Mouse (Mus musculus): ENCODE data around the gene Olfr961. TPM values are rescaled to one million over a fixed set of nuclear protein-coding genes. Genes with fewer than 3 reads are reported as not detected.

Olfr961 gene
- not detected for polyA plus RNA-seq (2014; fragmentation: Illumina TruSeq; extraction: RNeasy Lipid Tissue Mini Kit (QIAGEN cat#74804); ENCODE audit: low read depth, low replicate concordance)

GRCm38 (mm10) chr9:39644785-39645184 is at the start of gene Olfr961:
Olfr961 (plus strand) TSS chr9:39645085.

GRCm38 (mm10) chr9:39603999-39604453 is 40.9 kb upstream of the Olfr961 start, which contains the start of gene AW551984:
AW551984 (minus strand) TSS chr9:39604403.

DNA sequence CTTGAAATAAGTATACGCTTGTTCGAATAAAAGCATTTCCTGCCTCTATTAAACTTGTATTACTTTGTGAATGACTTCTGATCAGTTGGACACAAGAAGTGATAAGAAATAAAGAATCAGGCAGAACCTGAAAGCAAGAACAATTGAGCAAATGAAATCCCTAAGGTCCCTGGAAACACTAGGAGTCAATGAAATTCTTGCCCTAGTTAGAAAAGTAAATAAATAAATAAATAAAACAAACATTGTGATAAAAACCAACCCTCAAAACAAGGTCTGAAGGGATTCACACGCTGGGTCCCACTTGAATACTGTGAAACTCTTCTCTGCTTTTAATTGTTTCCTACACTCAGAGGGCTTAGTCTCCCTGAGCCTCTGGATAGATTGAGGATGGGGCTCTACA is 34.5 kb upstream of the Olfr961 start, which contains the start of gene Olfr148:
Gene Olfr148 (plus strand): TSS at position 301 of the 400 bp plus-strand sequence.

GRCm38 (mm10) chr9:39621073-39621472 is 23.8 kb upstream of the Olfr961 start, which contains the start of gene Olfr960:
Olfr960 (plus strand) TSS chr9:39621373.

GRCm38 (mm10) chr9:39666905-39667304 is 22.0 kb downstream of the Olfr961 start, which contains the start of gene Olfr963:
Olfr963 (plus strand) TSS chr9:39667205.

Other genes starting within 250 kb of the Olfr961 start
- gene Olfr952, start 217.9 kb upstream of the Olfr961 start, polyA plus RNA-seq (2014; fragmentation: Illumina TruSeq; extraction: RNeasy Lipid Tissue Mini Kit (QIAGEN cat#74804); ENCODE audit: low read depth, low replicate concordance), result not detected
- not detected for gene Olfr954, start 188.4 kb upstream of the Olfr961 start, polyA plus RNA-seq (2014; fragmentation: Illumina TruSeq; extraction: RNeasy Lipid Tissue Mini Kit (QIAGEN cat#74804); ENCODE audit: low read depth, low replicate concordance)
- not detected for gene Olfr955, start 173.1 kb upstream of the Olfr961 start, polyA plus RNA-seq (2014; fragmentation: Illumina TruSeq; extraction: RNeasy Lipid Tissue Mini Kit (QIAGEN cat#74804); ENCODE audit: low read depth, low replicate concordance)
- gene Olfr44, start 151.1 kb upstream of the Olfr961 start, polyA plus RNA-seq (2014; fragmentation: Illumina TruSeq; extraction: RNeasy Lipid Tissue Mini Kit (QIAGEN cat#74804); ENCODE audit: low read depth, low replicate concordance), result not detected
- not detected for gene Olfr957, start 129.3 kb upstream of the Olfr961 start, polyA plus RNA-seq (2014; fragmentation: Illumina TruSeq; extraction: RNeasy Lipid Tissue Mini Kit (QIAGEN cat#74804); ENCODE audit: low read depth, low replicate concordance)
- gene Olfr958, start 91.0 kb upstream of the Olfr961 start, polyA plus RNA-seq (2014; fragmentation: Illumina TruSeq; extraction: RNeasy Lipid Tissue Mini Kit (QIAGEN cat#74804); ENCODE audit: low read depth, low replicate concordance), result not detected
- gene Olfr959, start 69.5 kb upstream of the Olfr961 start, polyA plus RNA-seq (2014; fragmentation: Illumina TruSeq; extraction: RNeasy Lipid Tissue Mini Kit (QIAGEN cat#74804); ENCODE audit: low read depth, low replicate concordance), result not detected
- not detected for gene AW551984, start 40.7 kb upstream of the Olfr961 start, polyA plus RNA-seq (2014; fragmentation: Illumina TruSeq; extraction: RNeasy Lipid Tissue Mini Kit (QIAGEN cat#74804); ENCODE audit: low read depth, low replicate concordance)
- not detected for gene Olfr148, start 34.4 kb upstream of the Olfr961 start, polyA plus RNA-seq (2014; fragmentation: Illumina TruSeq; extraction: RNeasy Lipid Tissue Mini Kit (QIAGEN cat#74804); ENCODE audit: low read depth, low replicate concordance)
- gene Olfr960, start 23.7 kb upstream of the Olfr961 start, polyA plus RNA-seq (2014; fragmentation: Illumina TruSeq; extraction: RNeasy Lipid Tissue Mini Kit (QIAGEN cat#74804); ENCODE audit: low read depth, low replicate concordance), result not detected
- gene Olfr963, start 22.1 kb downstream of the Olfr961 start, polyA plus RNA-seq (2014; fragmentation: Illumina TruSeq; extraction: RNeasy Lipid Tissue Mini Kit (QIAGEN cat#74804); ENCODE audit: low read depth, low replicate concordance), result not detected
- not detected for gene Olfr149, start 62.0 kb downstream of the Olfr961 start, polyA plus RNA-seq (2014; fragmentation: Illumina TruSeq; extraction: RNeasy Lipid Tissue Mini Kit (QIAGEN cat#74804); ENCODE audit: low read depth, low replicate concordance)
- gene Olfr965, start 66.3 kb downstream of the Olfr961 start, polyA plus RNA-seq (2014; fragmentation: Illumina TruSeq; extraction: RNeasy Lipid Tissue Mini Kit (QIAGEN cat#74804); ENCODE audit: low read depth, low replicate concordance), result not detected
- gene Olfr150, start 85.9 kb downstream of the Olfr961 start, polyA plus RNA-seq (2014; fragmentation: Illumina TruSeq; extraction: RNeasy Lipid Tissue Mini Kit (QIAGEN cat#74804); ENCODE audit: low read depth, low replicate concordance), result not detected
- gene Olfr967, start 101.2 kb downstream of the Olfr961 start, polyA plus RNA-seq (2014; fragmentation: Illumina TruSeq; extraction: RNeasy Lipid Tissue Mini Kit (QIAGEN cat#74804); ENCODE audit: low read depth, low replicate concordance), result not detected
- gene Olfr968, start 138.2 kb downstream of the Olfr961 start, polyA plus RNA-seq (2014; fragmentation: Illumina TruSeq; extraction: RNeasy Lipid Tissue Mini Kit (QIAGEN cat#74804); ENCODE audit: low read depth, low replicate concordance), result not detected
- not detected for gene Olfr969, start 145.9 kb downstream of the Olfr961 start, polyA plus RNA-seq (2014; fragmentation: Illumina TruSeq; extraction: RNeasy Lipid Tissue Mini Kit (QIAGEN cat#74804); ENCODE audit: low read depth, low replicate concordance)
- gene Olfr970, start 163.8 kb downstream of the Olfr961 start, polyA plus RNA-seq (2014; fragmentation: Illumina TruSeq; extraction: RNeasy Lipid Tissue Mini Kit (QIAGEN cat#74804); ENCODE audit: low read depth, low replicate concordance), result not detected
- gene Olfr971, start 191.8 kb downstream of the Olfr961 start, polyA plus RNA-seq (2014; fragmentation: Illumina TruSeq; extraction: RNeasy Lipid Tissue Mini Kit (QIAGEN cat#74804); ENCODE audit: low read depth, low replicate concordance), result not detected
- gene Olfr972, start 221.3 kb downstream of the Olfr961 start, polyA plus RNA-seq (2014; fragmentation: Illumina TruSeq; extraction: RNeasy Lipid Tissue Mini Kit (QIAGEN cat#74804); ENCODE audit: low read depth, low replicate concordance), result not detected